Mouse (Mus musculus): ENCODE results near the gene Mthfd2l.

GRCm38 (mm10) chr5:91037756-91038155 lies 106.8 kb downstream of the Mthfd2l start:
- no peak for TF ChIP-seq CTCF (IDR thresholded peaks at IDR 0.05)
- TF ChIP-seq POLR2A (IDR thresholded peaks at IDR 0.05; ENCODE audit: insufficient read depth, low read depth, low read length), result no peak
- TF ChIP-seq EP300 (IDR thresholded peaks at IDR 0.05; ENCODE audit: insufficient read depth, low read depth, low read length), result no peak

Data from heart, adult 2 months (tissue).